Mouse (Mus musculus): ENCODE results near the gene Cmah. TPM values are rescaled to one million over a fixed set of nuclear protein-coding genes. Genes with fewer than 3 reads are reported as not detected.

Cmah gene
- polyA plus RNA-seq, 1 experiment from 2014 or later: 0.14 TPM

DNA sequence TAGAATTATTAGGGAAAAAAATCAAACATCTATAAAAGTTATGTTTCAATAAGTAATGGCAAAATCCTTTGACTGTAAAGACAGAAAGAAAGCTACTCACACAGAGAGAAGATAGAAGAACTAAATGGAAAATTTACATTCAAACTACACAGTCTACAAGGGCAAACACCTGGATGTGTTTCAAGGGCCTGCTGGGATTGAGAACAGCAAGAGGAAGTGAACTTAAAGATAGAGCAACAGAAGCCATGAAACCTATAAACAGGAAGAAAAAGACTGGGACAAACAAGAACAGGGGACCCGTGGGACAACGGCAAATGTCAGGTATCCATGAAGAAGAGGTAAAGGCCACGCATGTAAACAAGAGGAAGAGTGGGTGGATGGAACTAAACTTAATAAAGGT lies 118.0 kb downstream of the Cmah start:
- WGBS: 92% methylated on average over 3 of the region's 3 CpGs
- Histone ChIP-seq H3K36me3 (ENCODE audit: control insufficient read depth, insufficient read depth, low read length) (no peaks in the 10 kb centered on the region), H3K27ac (replicated peaks; ENCODE audit: low read depth, low read length) (no peak overlapping the region), H3K27me3 (ENCODE audit: control insufficient read depth, insufficient read depth, low read length) (no peaks in the 10 kb centered on the region), H3K9me3 (ENCODE audit: control insufficient read depth, low read length) (no peaks in the 10 kb centered on the region), H3K4me3 (replicated peaks; ENCODE audit: low read depth, low read length) (no peak overlapping the region), H3K4me1 (ENCODE audit: control insufficient read depth, insufficient read depth, low read length) (no peaks in the 10 kb centered on the region), H3K4me2 (ENCODE audit: low read length) (no peak overlapping the region), H3K9ac (replicated peaks; ENCODE audit: low read length) (no peak overlapping the region)
- ATAC-seq (ENCODE audit: low FRiP score, low TSS enrichment): no peak
- no peak for DNase-seq

DNA sequence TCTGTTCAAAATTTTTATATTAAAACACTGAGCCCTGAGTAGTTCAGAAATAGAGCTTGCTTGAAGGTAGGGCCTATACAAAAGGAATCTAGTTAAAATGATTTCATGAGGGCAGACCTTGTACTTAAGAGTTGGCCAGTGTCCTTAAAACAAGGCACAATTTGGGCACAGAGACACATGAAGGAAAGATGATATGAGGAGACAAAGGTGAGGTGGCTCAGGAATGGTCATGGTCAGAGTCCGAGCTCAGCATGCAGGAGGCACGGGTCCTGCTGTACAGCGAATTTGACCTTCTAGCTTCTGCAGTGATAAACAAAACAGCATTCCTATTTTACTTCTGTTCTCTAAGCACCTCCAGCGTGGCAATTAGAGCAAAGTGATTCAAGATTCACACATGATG lies 118.9 kb downstream of the Cmah start:
- H3K9ac ChIP-seq (replicated peaks; ENCODE audit: low read length): no peak overlapping the region
- no peak overlapping the region for H3K4me2 ChIP-seq (ENCODE audit: low read length)
- ATAC-seq (ENCODE audit: low FRiP score, low TSS enrichment) (no peak), DNase-seq (no peak)
- H3K27ac ChIP-seq (replicated peaks; ENCODE audit: low read depth, low read length): no peak overlapping the region
- H3K36me3 ChIP-seq (ENCODE audit: control insufficient read depth, insufficient read depth, low read length): no peaks in the 10 kb centered on the region
- no peaks in the 10 kb centered on the region for H3K4me1 ChIP-seq (ENCODE audit: control insufficient read depth, insufficient read depth, low read length)
- no peaks in the 10 kb centered on the region for H3K27me3 ChIP-seq (ENCODE audit: control insufficient read depth, insufficient read depth, low read length)
- H3K9me3 ChIP-seq (ENCODE audit: control insufficient read depth, low read length): no peaks in the 10 kb centered on the region
- 85% methylated on average over 4 of the region's 4 CpGs for WGBS
- H3K4me3 ChIP-seq (replicated peaks; ENCODE audit: low read depth, low read length): no peak overlapping the region

- no peak overlapping the region for H3K4me2 ChIP-seq (ENCODE audit: low read length)
- 68% methylated on average over 5 of the region's 5 CpGs for WGBS
- no peaks in the 10 kb centered on the region for H3K36me3 ChIP-seq (ENCODE audit: control insufficient read depth, insufficient read depth, low read length)
- H3K27ac ChIP-seq (replicated peaks; ENCODE audit: low read depth, low read length): no peak overlapping the region
- ATAC-seq (ENCODE audit: low FRiP score, low TSS enrichment) (no peak), DNase-seq (peak; percentile 16)
- no peaks in the 10 kb centered on the region for H3K9me3 ChIP-seq (ENCODE audit: control insufficient read depth, low read length)
- no peak overlapping the region for H3K4me3 ChIP-seq (replicated peaks; ENCODE audit: low read depth, low read length)
- no peaks in the 10 kb centered on the region for H3K27me3 ChIP-seq (ENCODE audit: control insufficient read depth, insufficient read depth, low read length)
- H3K9ac ChIP-seq (replicated peaks; ENCODE audit: low read length): no peak overlapping the region
- H3K4me1 ChIP-seq (ENCODE audit: control insufficient read depth, insufficient read depth, low read length): no peaks in the 10 kb centered on the region
These were observed 119.8 kb downstream of the Cmah start for GRCm38 (mm10) chr13:24447043-24447442.

- no peak overlapping the region for H3K4me3 ChIP-seq (replicated peaks; ENCODE audit: low read depth, low read length)
- no peaks in the 10 kb centered on the region for H3K4me1 ChIP-seq (ENCODE audit: control insufficient read depth, insufficient read depth, low read length)
- H3K27ac ChIP-seq (replicated peaks; ENCODE audit: low read depth, low read length): no peak overlapping the region
- H3K9ac ChIP-seq (replicated peaks; ENCODE audit: low read length): no peak overlapping the region
- no peak for ATAC-seq (ENCODE audit: low FRiP score, low TSS enrichment)
- no peaks in the 10 kb centered on the region for H3K27me3 ChIP-seq (ENCODE audit: control insufficient read depth, insufficient read depth, low read length)
- H3K36me3 ChIP-seq (ENCODE audit: control insufficient read depth, insufficient read depth, low read length): no peaks in the 10 kb centered on the region
- no peaks in the 10 kb centered on the region for H3K9me3 ChIP-seq (ENCODE audit: control insufficient read depth, low read length)
- no peak for DNase-seq
- 79% methylated on average over 6 of the region's 6 CpGs for WGBS
- H3K4me2 ChIP-seq (ENCODE audit: low read length): no peak overlapping the region
These were observed 121.4 kb downstream of the Cmah start for GRCm38 (mm10) chr13:24448578-24448977.

- ATAC-seq (ENCODE audit: low FRiP score, low TSS enrichment) (no peak), DNase-seq (no peak)
- Histone ChIP-seq H3K9me3 (ENCODE audit: control insufficient read depth, low read length) (no peaks in the 10 kb centered on the region), H3K4me1 (ENCODE audit: control insufficient read depth, insufficient read depth, low read length) (no peaks in the 10 kb centered on the region), H3K27me3 (ENCODE audit: control insufficient read depth, insufficient read depth, low read length) (no peaks in the 10 kb centered on the region), H3K4me3 (replicated peaks; ENCODE audit: low read depth, low read length) (no peak overlapping the region), H3K9ac (replicated peaks; ENCODE audit: low read length) (no peak overlapping the region), H3K36me3 (ENCODE audit: control insufficient read depth, insufficient read depth, low read length) (no peaks in the 10 kb centered on the region), H3K27ac (replicated peaks; ENCODE audit: low read depth, low read length) (no peak overlapping the region), H3K4me2 (ENCODE audit: low read length) (no peak overlapping the region)
- WGBS: 86% methylated on average over 2 of the region's 2 CpGs
These were observed 124.3 kb downstream of the Cmah start for GRCm38 (mm10) chr13:24451455-24451854.

- no peaks in the 10 kb centered on the region for H3K27me3 ChIP-seq (ENCODE audit: control insufficient read depth, insufficient read depth, low read length)
- no peak overlapping the region for H3K9ac ChIP-seq (replicated peaks; ENCODE audit: low read length)
- H3K36me3 ChIP-seq (ENCODE audit: control insufficient read depth, insufficient read depth, low read length): no peaks in the 10 kb centered on the region
- no peak overlapping the region for H3K4me3 ChIP-seq (replicated peaks; ENCODE audit: low read depth, low read length)
- DNase-seq (no peak), ATAC-seq (ENCODE audit: low FRiP score, low TSS enrichment) (no peak)
- no peaks in the 10 kb centered on the region for H3K9me3 ChIP-seq (ENCODE audit: control insufficient read depth, low read length)
- H3K27ac ChIP-seq (replicated peaks; ENCODE audit: low read depth, low read length): no peak overlapping the region
- H3K4me2 ChIP-seq (ENCODE audit: low read length): no peak overlapping the region
- 95% methylated on average over 5 of the region's 5 CpGs for WGBS
- no peaks in the 10 kb centered on the region for H3K4me1 ChIP-seq (ENCODE audit: control insufficient read depth, insufficient read depth, low read length)
These were observed 126.5 kb downstream of the Cmah start for GRCm38 (mm10) chr13:24453737-24454136.

DNA sequence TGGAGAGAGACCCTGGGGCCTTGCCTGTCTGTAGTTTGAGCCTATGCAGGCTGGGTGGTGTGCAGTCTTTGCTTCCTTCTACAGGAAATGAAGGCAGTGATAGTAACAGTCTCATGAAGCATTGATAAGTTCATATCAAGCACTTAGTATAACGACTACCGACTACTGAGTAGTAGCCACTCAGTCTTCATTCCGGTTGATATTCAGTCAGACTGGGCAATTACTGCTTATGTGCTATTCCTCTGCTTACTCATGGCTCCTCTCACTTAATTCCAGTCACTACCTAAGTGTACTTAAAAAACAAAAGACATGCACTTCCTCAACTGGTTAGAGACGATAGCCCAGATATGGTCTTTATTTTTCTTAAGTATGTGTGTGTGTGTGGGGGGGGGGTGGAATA lies 129.2 kb downstream of the Cmah start:
- H3K27me3 ChIP-seq (ENCODE audit: control insufficient read depth, insufficient read depth, low read length): no peaks in the 10 kb centered on the region
- no peak for DNase-seq
- no peak for ATAC-seq (ENCODE audit: low FRiP score, low TSS enrichment)
- H3K4me1 ChIP-seq (ENCODE audit: control insufficient read depth, insufficient read depth, low read length): no peaks in the 10 kb centered on the region
- H3K9me3 ChIP-seq (ENCODE audit: control insufficient read depth, low read length): no peaks in the 10 kb centered on the region
- no peak overlapping the region for H3K27ac ChIP-seq (replicated peaks; ENCODE audit: low read depth, low read length)
- no peak overlapping the region for H3K4me2 ChIP-seq (ENCODE audit: low read length)
- H3K4me3 ChIP-seq (replicated peaks; ENCODE audit: low read depth, low read length): no peak overlapping the region
- WGBS: 91% methylated on average over 4 of the region's 4 CpGs
- H3K36me3 ChIP-seq (ENCODE audit: control insufficient read depth, insufficient read depth, low read length): no peaks in the 10 kb centered on the region
- no peak overlapping the region for H3K9ac ChIP-seq (replicated peaks; ENCODE audit: low read length)

DNA sequence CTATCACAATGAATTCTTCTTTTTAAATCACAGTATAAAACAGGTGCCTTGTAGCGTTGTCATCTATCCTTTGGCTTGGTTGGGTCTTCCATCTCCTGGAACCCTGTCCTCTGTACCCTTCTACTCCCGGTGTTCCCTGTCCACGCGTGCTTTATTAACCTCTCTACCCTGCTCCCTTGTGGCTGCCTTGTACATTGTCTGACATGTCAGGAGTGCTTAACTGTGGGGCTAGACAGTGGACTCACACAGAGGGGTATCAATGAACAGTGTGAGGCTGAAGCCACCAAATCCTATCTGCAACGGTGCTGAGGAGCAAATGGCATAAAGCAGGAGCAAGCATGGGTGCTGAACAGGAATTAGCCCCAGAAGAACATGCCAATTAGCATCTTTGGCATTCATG lies 133.3 kb downstream of the Cmah start:
- no peak overlapping the region for H3K4me2 ChIP-seq (ENCODE audit: low read length)
- H3K4me3 ChIP-seq (replicated peaks; ENCODE audit: low read depth, low read length): no peak overlapping the region
- no peaks in the 10 kb centered on the region for H3K36me3 ChIP-seq (ENCODE audit: control insufficient read depth, insufficient read depth, low read length)
- DNase-seq (no peak), ATAC-seq (ENCODE audit: low FRiP score, low TSS enrichment) (no peak)
- H3K9ac ChIP-seq (replicated peaks; ENCODE audit: low read length): no peak overlapping the region
- no peaks in the 10 kb centered on the region for H3K4me1 ChIP-seq (ENCODE audit: control insufficient read depth, insufficient read depth, low read length)
- H3K27ac ChIP-seq (replicated peaks; ENCODE audit: low read depth, low read length): no peak overlapping the region
- H3K27me3 ChIP-seq (ENCODE audit: control insufficient read depth, insufficient read depth, low read length): no peaks in the 10 kb centered on the region
- WGBS: 66% methylated on average over 5 of the region's 5 CpGs
- H3K9me3 ChIP-seq (ENCODE audit: control insufficient read depth, low read length): no peaks in the 10 kb centered on the region

DNA sequence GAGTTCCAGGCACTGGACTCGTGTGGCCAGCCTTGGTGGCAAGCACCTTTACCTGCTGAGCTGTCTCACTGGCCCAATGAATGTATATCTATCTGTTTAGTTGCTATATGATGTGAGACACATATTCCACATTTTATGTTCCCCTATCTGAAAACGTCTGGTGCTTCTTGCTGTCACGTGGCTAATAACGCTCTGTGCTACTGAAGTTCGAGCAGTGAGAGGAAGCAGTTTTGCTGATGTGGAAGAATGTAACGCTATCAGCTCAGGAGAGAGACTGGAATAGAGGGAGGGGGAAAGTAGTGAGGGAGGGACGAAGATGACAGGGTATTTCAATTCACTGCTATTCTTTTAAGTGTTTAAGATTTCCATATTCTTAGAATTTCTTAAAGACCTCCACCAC lies 136.6 kb downstream of the Cmah start:
- Histone ChIP-seq H3K27ac (replicated peaks; ENCODE audit: low read depth, low read length) (no peak overlapping the region), H3K4me2 (ENCODE audit: low read length) (no peak overlapping the region), H3K9me3 (ENCODE audit: control insufficient read depth, low read length) (no peaks in the 10 kb centered on the region), H3K9ac (replicated peaks; ENCODE audit: low read length) (no peak overlapping the region), H3K36me3 (ENCODE audit: control insufficient read depth, insufficient read depth, low read length) (no peaks in the 10 kb centered on the region), H3K4me3 (replicated peaks; ENCODE audit: low read depth, low read length) (no peak overlapping the region), H3K27me3 (ENCODE audit: control insufficient read depth, insufficient read depth, low read length) (no peaks in the 10 kb centered on the region), H3K4me1 (ENCODE audit: control insufficient read depth, insufficient read depth, low read length) (no peaks in the 10 kb centered on the region)
- 86% methylated on average over 7 of the region's 7 CpGs for WGBS
- DNase-seq (no peak), ATAC-seq (ENCODE audit: low FRiP score, low TSS enrichment) (no peak)

Measured in midbrain, embryonic 14.5 days (tissue).